Mouse (Mus musculus): Measurements from ENCODE around the gene Atp6v0d1. TPM values are rescaled to one million over a fixed set of nuclear protein-coding genes. Genes with fewer than 3 reads are reported as not detected.

Gene Atp6v0d1
- polyA plus RNA-seq, 1 experiment from 2014 or later: 115 TPM

- Histone ChIP-seq H3K4me1 (ENCODE audit: control insufficient read depth, insufficient read depth, low read length) (peaks cover 26% of the 10 kb centered on the region), H3K4me3 (ENCODE audit: low read length) (peak overlapping the region; percentile 28), H3K27ac (ENCODE audit: low read length) (peak overlapping the region; percentile 82), H3K9ac (ENCODE audit: low read depth, low read length) (peak overlapping the region; percentile 51), H3K4me2 (ENCODE audit: low read depth, low read length) (peak overlapping the region; percentile 44), H3K9me3 (ENCODE audit: control insufficient read depth, low read length) (no peaks in the 10 kb centered on the region), H3K36me3 (ENCODE audit: control insufficient read depth, insufficient read depth, low read length) (no peaks in the 10 kb centered on the region), H3K27me3 (replicated peaks; ENCODE audit: control insufficient read depth, insufficient read depth, low read length) (no peaks in the 10 kb centered on the region)
- ATAC-seq: peak; percentile 59; the same call in 1 of the 2 replicates
- 8% methylated on average over 15 of the region's 15 CpGs for WGBS
Observed at GRCm38 (mm10) chr8:105593859-105594258, 28.0 kb upstream of the Atp6v0d1 start.

- no peaks in the 10 kb centered on the region for H3K36me3 ChIP-seq (ENCODE audit: control insufficient read depth, insufficient read depth, low read length)
- 70% methylated on average over 2 of the region's 2 CpGs for WGBS
- ATAC-seq: no peak
- no peak overlapping the region for H3K9ac ChIP-seq (ENCODE audit: low read depth, low read length)
- no peak overlapping the region for H3K4me2 ChIP-seq (ENCODE audit: low read depth, low read length)
- no peaks in the 10 kb centered on the region for H3K27me3 ChIP-seq (replicated peaks; ENCODE audit: control insufficient read depth, insufficient read depth, low read length)
- H3K4me3 ChIP-seq (ENCODE audit: low read length): no peak overlapping the region
- no peaks in the 10 kb centered on the region for H3K9me3 ChIP-seq (ENCODE audit: control insufficient read depth, low read length)
- H3K27ac ChIP-seq (ENCODE audit: low read length): no peak overlapping the region
- H3K4me1 ChIP-seq (ENCODE audit: control insufficient read depth, insufficient read depth, low read length): peaks cover 26% of the 10 kb centered on the region
Observed at GRCm38 (mm10) chr8:105592431-105592830, 26.6 kb upstream of the Atp6v0d1 start.

DNA sequence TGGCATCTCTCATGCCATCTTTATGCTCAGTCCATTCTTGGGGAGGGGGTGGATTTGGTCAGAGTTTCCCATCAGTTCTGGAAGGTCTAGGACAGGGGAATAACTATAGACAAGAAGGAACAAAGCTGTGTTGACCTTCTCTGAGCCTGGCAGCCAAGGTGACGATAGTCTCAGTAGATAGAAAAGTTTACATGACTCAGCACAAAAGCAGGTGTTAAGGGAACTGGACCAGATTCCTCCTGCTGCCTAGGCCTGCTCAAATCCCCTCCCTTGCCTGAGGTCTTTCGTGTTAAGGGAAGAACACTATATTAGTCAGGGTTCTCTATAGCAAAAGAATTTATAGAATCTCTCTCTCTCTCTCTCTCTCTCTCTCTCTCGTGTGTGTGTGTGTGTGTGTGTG, 13.9 kb upstream of the Atp6v0d1 start:
- WGBS: 66% methylated on average over 3 of the region's 3 CpGs
- no peak overlapping the region for H3K4me3 ChIP-seq (ENCODE audit: low read length)

GRCm38 (mm10) chr8:105575538-105575937, 9.7 kb upstream of the Atp6v0d1 start:
- Histone ChIP-seq H3K9me3 (ENCODE audit: control insufficient read depth, low read length) (no peaks in the 10 kb centered on the region), H3K36me3 (ENCODE audit: control insufficient read depth, insufficient read depth, low read length) (no peaks in the 10 kb centered on the region), H3K9ac (ENCODE audit: low read depth, low read length) (no peak overlapping the region), H3K4me1 (ENCODE audit: control insufficient read depth, insufficient read depth, low read length) (no peaks in the 10 kb centered on the region), H3K27me3 (replicated peaks; ENCODE audit: control insufficient read depth, insufficient read depth, low read length) (no peaks in the 10 kb centered on the region), H3K27ac (ENCODE audit: low read length) (no peak overlapping the region), H3K4me3 (ENCODE audit: low read length) (no peak overlapping the region), H3K4me2 (ENCODE audit: low read depth, low read length) (no peak overlapping the region)
- no peak for ATAC-seq
- WGBS: 59% methylated on average over 3 of the region's 3 CpGs

More for the DNA sequence above, 13.9 kb upstream of the Atp6v0d1 start:
- H3K27ac ChIP-seq (ENCODE audit: low read length): no peak overlapping the region
- no peaks in the 10 kb centered on the region for H3K36me3 ChIP-seq (ENCODE audit: control insufficient read depth, insufficient read depth, low read length)
- ATAC-seq: no peak
- no peak overlapping the region for H3K9ac ChIP-seq (ENCODE audit: low read depth, low read length)
- no peaks in the 10 kb centered on the region for H3K27me3 ChIP-seq (replicated peaks; ENCODE audit: control insufficient read depth, insufficient read depth, low read length)
- no peaks in the 10 kb centered on the region for H3K4me1 ChIP-seq (ENCODE audit: control insufficient read depth, insufficient read depth, low read length)
- H3K4me2 ChIP-seq (ENCODE audit: low read depth, low read length): no peak overlapping the region
- H3K9me3 ChIP-seq (ENCODE audit: control insufficient read depth, low read length): no peaks in the 10 kb centered on the region

DNA sequence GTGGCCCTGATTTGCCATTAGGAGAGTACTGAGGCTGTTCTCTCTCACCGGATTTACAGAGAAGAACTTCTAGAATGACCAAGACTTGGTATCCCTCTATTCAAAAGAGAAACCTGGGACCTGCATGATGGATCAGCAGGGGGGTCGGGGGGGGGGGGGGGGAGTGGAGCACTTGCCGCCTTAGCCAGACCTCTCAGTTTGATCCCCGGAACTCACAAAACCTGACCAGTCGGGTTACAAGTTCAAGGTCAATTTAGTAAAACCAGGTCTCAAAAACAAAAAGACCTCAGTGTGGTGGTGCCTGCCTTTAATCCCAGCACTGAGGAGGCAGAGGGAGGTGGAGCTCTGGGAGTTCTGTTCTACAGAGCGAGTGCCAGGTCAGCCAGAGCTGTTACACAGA, 8.9 kb upstream of the Atp6v0d1 start:
- Histone ChIP-seq H3K9ac (ENCODE audit: low read depth, low read length) (no peak overlapping the region), H3K4me2 (ENCODE audit: low read depth, low read length) (no peak overlapping the region), H3K27ac (ENCODE audit: low read length) (no peak overlapping the region), H3K9me3 (ENCODE audit: control insufficient read depth, low read length) (no peaks in the 10 kb centered on the region), H3K4me3 (ENCODE audit: low read length) (no peak overlapping the region), H3K36me3 (ENCODE audit: control insufficient read depth, insufficient read depth, low read length) (no peaks in the 10 kb centered on the region), H3K27me3 (replicated peaks; ENCODE audit: control insufficient read depth, insufficient read depth, low read length) (no peaks in the 10 kb centered on the region), H3K4me1 (ENCODE audit: control insufficient read depth, insufficient read depth, low read length) (no peaks in the 10 kb centered on the region)
- no peak for ATAC-seq
- WGBS: 39% methylated on average over 6 of the region's 6 CpGs

GRCm38 (mm10) chr8:105573427-105573826, 7.6 kb upstream of the Atp6v0d1 start:
- no peaks in the 10 kb centered on the region for H3K27me3 ChIP-seq (replicated peaks; ENCODE audit: control insufficient read depth, insufficient read depth, low read length)
- no peaks in the 10 kb centered on the region for H3K36me3 ChIP-seq (ENCODE audit: control insufficient read depth, insufficient read depth, low read length)
- no peak overlapping the region for H3K4me2 ChIP-seq (ENCODE audit: low read depth, low read length)
- H3K27ac ChIP-seq (ENCODE audit: low read length): no peak overlapping the region
- H3K9ac ChIP-seq (ENCODE audit: low read depth, low read length): no peak overlapping the region
- no peaks in the 10 kb centered on the region for H3K9me3 ChIP-seq (ENCODE audit: control insufficient read depth, low read length)
- H3K4me3 ChIP-seq (ENCODE audit: low read length): no peak overlapping the region
- no peak for ATAC-seq
- no peaks in the 10 kb centered on the region for H3K4me1 ChIP-seq (ENCODE audit: control insufficient read depth, insufficient read depth, low read length)

DNA sequence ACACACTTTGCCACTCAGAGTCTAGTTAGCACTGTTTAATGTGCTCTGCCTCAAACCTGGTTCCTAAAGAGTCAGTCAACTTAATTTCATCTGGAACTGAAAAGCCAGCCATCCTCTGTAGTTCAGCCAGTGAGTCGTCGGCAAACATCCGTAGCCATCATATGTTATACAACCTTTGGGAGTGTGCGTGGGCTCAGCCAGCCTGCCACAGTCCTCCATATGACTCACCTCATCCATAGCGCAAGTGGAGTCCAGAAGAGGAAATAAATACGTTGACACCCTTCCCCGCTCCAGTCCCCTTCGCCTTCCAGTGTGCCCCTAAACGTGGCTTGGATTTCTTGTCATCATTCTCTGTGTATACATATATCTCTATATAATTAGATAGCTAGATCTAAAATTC, 6.0 kb upstream of the Atp6v0d1 start:
- H3K4me2 ChIP-seq (ENCODE audit: low read depth, low read length): no peak overlapping the region
- no peak overlapping the region for H3K9ac ChIP-seq (ENCODE audit: low read depth, low read length)
- no peaks in the 10 kb centered on the region for H3K36me3 ChIP-seq (ENCODE audit: control insufficient read depth, insufficient read depth, low read length)
- H3K4me1 ChIP-seq (ENCODE audit: control insufficient read depth, insufficient read depth, low read length): peaks cover 4% of the 10 kb centered on the region; the same call in 1 of the 2 replicates
- H3K9me3 ChIP-seq (ENCODE audit: control insufficient read depth, low read length): no peaks in the 10 kb centered on the region
- no peak for ATAC-seq
- no peak overlapping the region for H3K4me3 ChIP-seq (ENCODE audit: low read length)
- no peaks in the 10 kb centered on the region for H3K27me3 ChIP-seq (replicated peaks; ENCODE audit: control insufficient read depth, insufficient read depth, low read length)
- WGBS: 85% methylated on average over 9 of the region's 9 CpGs
- H3K27ac ChIP-seq (ENCODE audit: low read length): no peak overlapping the region

GRCm38 (mm10) chr8:105566703-105567595, 1.1 kb upstream of the Atp6v0d1 start:
- peak; percentile 10 for ATAC-seq
- H3K4me2 ChIP-seq (ENCODE audit: low read depth, low read length): peak overlapping the region; percentile 81
- H3K9me3 ChIP-seq (ENCODE audit: control insufficient read depth, low read length): no peaks in the 10 kb centered on the region
- no peaks in the 10 kb centered on the region for H3K27me3 ChIP-seq (replicated peaks; ENCODE audit: control insufficient read depth, insufficient read depth, low read length)
- peak overlapping the region; percentile 71 for H3K9ac ChIP-seq (ENCODE audit: low read depth, low read length)
- H3K36me3 ChIP-seq (ENCODE audit: control insufficient read depth, insufficient read depth, low read length): no peaks in the 10 kb centered on the region
- peaks cover 18% of the 10 kb centered on the region for H3K4me1 ChIP-seq (ENCODE audit: control insufficient read depth, insufficient read depth, low read length)
- no peak overlapping the region for H3K27ac ChIP-seq (ENCODE audit: low read length)
- 23% methylated on average over 27 of the region's 27 CpGs for WGBS
- peak overlapping the region; percentile 94 for H3K4me3 ChIP-seq (ENCODE audit: low read length)

- H3K36me3 ChIP-seq (ENCODE audit: control insufficient read depth, insufficient read depth, low read length): no peaks in the 10 kb centered on the region
- H3K9me3 ChIP-seq (ENCODE audit: control insufficient read depth, low read length): no peaks in the 10 kb centered on the region
- peak overlapping the region; percentile 87 for H3K4me2 ChIP-seq (ENCODE audit: low read depth, low read length)
- H3K27me3 ChIP-seq (replicated peaks; ENCODE audit: control insufficient read depth, insufficient read depth, low read length): no peaks in the 10 kb centered on the region
- H3K4me1 ChIP-seq (ENCODE audit: control insufficient read depth, insufficient read depth, low read length): peaks cover 18% of the 10 kb centered on the region
- H3K4me3 ChIP-seq (ENCODE audit: low read length): peak overlapping the region; percentile 94
- peak overlapping the region; percentile 82 for H3K27ac ChIP-seq (ENCODE audit: low read length)
- H3K9ac ChIP-seq (ENCODE audit: low read depth, low read length): peak overlapping the region; percentile 94
- WGBS: under 1% methylated on average over 31 of the region's 31 CpGs
- ATAC-seq: peak; percentile 78
Observed at GRCm38 (mm10) chr8:105565401-105565881, 406 bp downstream of the Atp6v0d1 start.

Measured in intestine, embryonic 16.5 days (tissue).